8 mouse cellular contexts compared by ENCODE assay signal in the genomic region with DNA sequence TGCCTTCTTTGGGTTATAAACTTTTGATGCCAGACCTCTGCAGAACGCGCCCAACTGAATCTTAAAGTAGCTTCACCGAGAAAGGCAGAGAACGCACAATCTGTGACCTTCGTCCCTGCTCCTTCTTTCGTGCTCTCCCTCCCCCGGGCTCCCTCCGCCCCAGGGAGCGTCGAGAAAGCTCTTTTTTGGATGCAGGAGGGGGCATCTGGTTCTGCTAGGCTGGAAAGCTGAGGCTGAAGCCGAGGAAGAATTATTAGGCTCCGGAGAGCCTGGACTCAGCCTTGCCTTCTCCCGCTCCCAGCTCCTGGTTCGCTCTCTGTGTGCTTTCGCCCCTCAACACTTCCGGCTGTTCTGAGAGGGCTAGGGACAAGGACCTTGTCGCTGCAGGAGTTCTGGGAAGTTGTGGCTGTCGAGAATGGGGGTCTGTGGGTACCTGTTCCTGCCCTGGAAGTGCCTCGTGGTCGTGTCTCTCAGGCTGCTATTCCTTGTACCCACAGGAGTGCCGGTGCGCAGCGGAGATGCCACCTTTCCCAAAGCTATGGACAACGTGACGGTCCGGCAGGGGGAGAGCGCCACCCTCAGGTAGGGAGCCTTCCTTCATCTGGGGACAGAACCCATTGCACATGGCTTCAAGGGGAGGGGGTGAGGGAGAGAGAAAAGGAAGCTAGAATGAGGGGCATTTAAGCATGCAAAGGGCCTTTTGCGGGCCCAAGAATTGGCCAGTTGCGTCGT.
DNase-seq lines count a peak whose midpoint lies in the region; ATAC-seq and TF ChIP-seq lines count a peak whose summit lies in the region.

No protein-coding gene starts in this region.

- H3K4me1 ChIP-seq in kidney, embryonic 14.5 days (ENCODE audit: control insufficient read depth, insufficient read depth, low read length), result peaks cover 2% of the 10 kb centered on the region; the same call in 1 of the 2 replicates
- H3K4me1 ChIP-seq in liver, postnatal 0 days (ENCODE audit: insufficient read depth), result no peaks in the 10 kb centered on the region

- no peaks in the 10 kb centered on the region for H3K36me3 ChIP-seq in kidney, embryonic 14.5 days (ENCODE audit: control insufficient read depth, insufficient read depth, low read length)
- H3K36me3 ChIP-seq in liver, postnatal 0 days (replicated peaks; ENCODE audit: insufficient read depth, low read length), result no peaks in the 10 kb centered on the region

- peaks cover 14% of the 10 kb centered on the region for H3K27me3 ChIP-seq in kidney, embryonic 14.5 days (ENCODE audit: control insufficient read depth, insufficient read depth, low read length)
- H3K27me3 ChIP-seq in liver, postnatal 0 days (ENCODE audit: insufficient read depth, low read length), result peaks cover 25% of the 10 kb centered on the region

- H3K9me3 ChIP-seq in kidney, embryonic 14.5 days (ENCODE audit: control insufficient read depth, low read length), result no peaks in the 10 kb centered on the region
- no peaks in the 10 kb centered on the region for H3K9me3 ChIP-seq in liver, postnatal 0 days (ENCODE audit: low read length)

- peak overlapping the region; percentile 47 for H3K9ac ChIP-seq in kidney, embryonic 14.5 days (ENCODE audit: low read depth, low read length)
- H3K9ac ChIP-seq in liver, postnatal 0 days (replicated peaks), result no peak overlapping the region

- H3K4me3 ChIP-seq in kidney, embryonic 14.5 days (ENCODE audit: low read length), result peak overlapping the region; percentile 54
- no peak overlapping the region for H3K4me3 ChIP-seq in liver, postnatal 0 days (ENCODE audit: low read depth, low read length)

- no peak for TF ChIP-seq EP300 in liver, postnatal 0 days (IDR thresholded peaks at IDR 0.05; ENCODE audit: low read depth)

- peak; percentile 66 for ATAC-seq in kidney, embryonic 14.5 days (ENCODE audit: low FRiP score, low TSS enrichment)
- ATAC-seq in liver, postnatal 0 days, result no peak

- WGBS in kidney, embryonic 14.5 days, result under 1% methylated on average over 30 of the region's 30 CpGs
- 3% methylated on average over 30 of the region's 30 CpGs for WGBS in liver, postnatal 0 days (ENCODE audit: insufficient replicate concordance)

- DNase-seq in kidney, adult 11 months, result no peak
- DNase-seq in cerebellum, adult 9-11 months, result peak; percentile 91
- peak; percentile 71 to 91 for DNase-seq in frontal cortex, adult 2 months (ENCODE audit: extremely low spot score in 1 of 2, low spot score in 1 of 2)
- DNase-seq in kidney, postnatal 4 days, result peak; percentile 51 to 63
- no peak for DNase-seq in liver, postnatal 0 days
- peak; percentile 86 for DNase-seq in right cerebral cortex, postnatal 25 days
- no peak for DNase-seq in natural killer cell, adult 2 months (ENCODE audit: low spot score in 2 of 2)

- H3K4me2 ChIP-seq in kidney, embryonic 14.5 days (replicated peaks; ENCODE audit: low read depth, low read length), result peak overlapping the region; percentile 96
- peak overlapping the region; percentile 45 for H3K4me2 ChIP-seq in liver, postnatal 0 days (ENCODE audit: low read depth, low read length)

- TF ChIP-seq CTCF in liver, postnatal 0 days (IDR thresholded peaks at IDR 0.05; ENCODE audit: low read depth), result peak; percentile 13; the same call in 1 of the 2 replicates

- no peak overlapping the region for H3K27ac ChIP-seq in kidney, embryonic 14.5 days (ENCODE audit: low read depth, low read length)
- no peak overlapping the region for H3K27ac ChIP-seq in liver, postnatal 0 days (ENCODE audit: low read depth)

Comparison
In these comparisons a context has a peak if more than half of its experiments do, and no peak if none do; other contexts are left out.
1. DNase-seq: peak in cerebellum, adult 9-11 months (single experiment), frontal cortex, adult 2 months (2 of 2), kidney, postnatal 4 days (2 of 2) and right cerebral cortex, postnatal 25 days (single experiment); none in kidney, adult 11 months (single experiment), liver, postnatal 0 days (single experiment) and natural killer cell, adult 2 months (0 of 2).